Mouse (Mus musculus) heart, postnatal 0 days (tissue): ENCODE results near the gene Slc39a13. TPM values are rescaled to one million over a fixed set of nuclear protein-coding genes. Genes with fewer than 3 reads are reported as not detected.

ENCODE experiments used
- ATAC-seq: fragments of 200-750 bp; cut with Nextera tagmentation; 2 replicates; pipeline ENCODE4 v1.8.0; 2017; ENCODE audit warnings: low read depth, moderate number of reproducible peaks, moderate library complexity; ENCODE audit not compliant: insufficient read depth
- DNase-seq: peaks from one replicate; pipeline ENCODE4 v3.0.0-alpha.2; 2016; ENCODE audit warnings: low spot score
- H3K27ac ChIP-seq: fragments of 300-500 bp; sonication (generic); 2 replicates; pipeline ENCODE4 v1.5.1; 2014; ENCODE audit warnings: low read depth, mild to moderate bottlenecking
- H3K27me3 ChIP-seq: fragments of 300-500 bp; sonication (generic); 2 replicates; pipeline ENCODE4 v1.6.1; 2014; ENCODE audit warnings: low read length, mixed read lengths; ENCODE audit not compliant: control insufficient read depth, insufficient read depth
- H3K36me3 ChIP-seq: fragments of 300-500 bp; sonication (generic); replicated peaks from 2 replicates; pipeline ENCODE4 v1.6.1; 2014; ENCODE audit warnings: low read length, mixed read lengths; ENCODE audit not compliant: control insufficient read depth, insufficient read depth
- H3K4me1 ChIP-seq: fragments of 300-500 bp; sonication (generic); 2 replicates; pipeline ENCODE4 v1.6.1; 2014; ENCODE audit warnings: antibody characterized with exemption; ENCODE audit not compliant: control insufficient read depth, insufficient read depth
- H3K4me2 ChIP-seq: fragments of 300-500 bp; sonication (generic); 2 replicates; pipeline ENCODE4 v1.6.1; 2014; ENCODE audit warnings: low read depth, mild to moderate bottlenecking, low read length, moderate library complexity
- H3K4me3 ChIP-seq: fragments of 300-500 bp; sonication (generic); 2 replicates; pipeline ENCODE4 v1.5.1; 2014; ENCODE audit warnings: low read depth, low read length
- H3K9ac ChIP-seq: fragments of 300-500 bp; sonication (generic); replicated peaks from 2 replicates; pipeline ENCODE4 v1.6.1; 2014; ENCODE audit warnings: low read depth, low read length, mixed read lengths
- H3K9me3 ChIP-seq: fragments of 300-500 bp; sonication (generic); replicated peaks from 2 replicates; pipeline ENCODE4 v1.6.1; 2016; ENCODE audit warnings: low read length; ENCODE audit not compliant: control insufficient read depth
- CTCF ChIP-seq: IDR thresholded peaks from 2 replicates; pipeline ENCODE4 v1.5.1; 2016; ENCODE audit warnings: antibody characterized with exemption, control low read depth, low read depth
- EP300 ChIP-seq: IDR thresholded peaks from 2 replicates; pipeline ENCODE4 v1.6.1; 2016; ENCODE audit warnings: antibody characterized with exemption, low read depth
- WGBS: fragments of 180-500 bp; shearing (Covaris S2); extraction: QIAGEN DNeasy Blood & Tissue Kit; methylation state at CpG from one replicate; pipeline ENCODE4 v1.1.7; 2014; 5-methylcytosine and 5-hydroxymethylcytosine counted together
- polyA plus RNA-seq: library from polyadenylated mRNA; unstranded; fragments of >200 nt; fragmentation: Nextera tagmentation; extraction: Ambion mirVana; gene quantifications from 2 replicates; pipeline ENCODE4 v1.2.1, GENCODE M21; 2015
- total RNA-seq: library from RNA; depleted of rRNA; stranded (reverse); fragments of >200 nt; gene quantifications from 2 replicates; pipeline ENCODE4 v1.2.3, GENCODE M21; 2014; ENCODE audit warnings: low replicate concordance

Gene Slc39a13
- total and polyA plus RNA-seq, 2 experiments from 2014 or later = 37.9 to 105 TPM

- peak overlapping the region; percentile 60 for H3K4me3 ChIP-seq
- under 1% methylated on average over 21 of the region's 36 CpGs for WGBS
- H3K36me3 ChIP-seq = no peaks in the 10 kb centered on the region
- H3K9ac ChIP-seq = peak overlapping the region; percentile 69
- H3K27ac ChIP-seq = no peak overlapping the region
- TF ChIP-seq CTCF (no peak), EP300 (no peak)
- H3K4me1 ChIP-seq = no peaks in the 10 kb centered on the region
- peak; percentile 64 for ATAC-seq
- H3K9me3 ChIP-seq = no peaks in the 10 kb centered on the region
- no peaks in the 10 kb centered on the region for H3K27me3 ChIP-seq
- peak overlapping the region; percentile 97 for H3K4me2 ChIP-seq
- peak; percentile 20 for DNase-seq
Observed at GRCm38 (mm10) chr2:91078314-91079025, 8.3 kb upstream of the Slc39a13 start.

- Histone ChIP-seq H3K27ac (no peak overlapping the region), H3K36me3 (no peaks in the 10 kb centered on the region), H3K9ac (peak overlapping the region; percentile 69; the same call in 1 of the 2 replicates), H3K4me2 (peak overlapping the region; percentile 97), H3K9me3 (no peaks in the 10 kb centered on the region), H3K4me1 (no peaks in the 10 kb centered on the region), H3K27me3 (no peaks in the 10 kb centered on the region), H3K4me3 (peak overlapping the region; percentile 60)
- WGBS = 29% methylated on average over 12 of the region's 12 CpGs
- ATAC-seq (no peak), DNase-seq (no peak)
- no peak for TF ChIP-seq EP300
- TF ChIP-seq CTCF = no peak
Observed at GRCm38 (mm10) chr2:91077957-91078313, 7.7 kb upstream of the Slc39a13 start.

- Histone ChIP-seq H3K9me3 (no peaks in the 10 kb centered on the region), H3K9ac (no peak overlapping the region), H3K27ac (no peak overlapping the region), H3K36me3 (0 out of 2 replicates have a peak, but pooled peaks cover 4% of the 10 kb centered on the region), H3K4me3 (no peak overlapping the region), H3K4me2 (no peak overlapping the region), H3K27me3 (no peaks in the 10 kb centered on the region), H3K4me1 (peaks cover 20% of the 10 kb centered on the region)
- no peak for DNase-seq
- WGBS = 31% methylated on average over 1 of the region's 1 CpGs
- TF ChIP-seq EP300 (no peak), CTCF (no peak)
- no peak for ATAC-seq
Observed at GRCm38 (mm10) chr2:91072092-91072491, 1.9 kb upstream of the Slc39a13 start.

- WGBS = 86% methylated on average over 10 of the region's 10 CpGs
- Histone ChIP-seq H3K9me3 (no peaks in the 10 kb centered on the region), H3K36me3 (0 out of 2 replicates have a peak, but pooled peaks cover 4% of the 10 kb centered on the region), H3K4me1 (peaks cover 27% of the 10 kb centered on the region), H3K27ac (peak overlapping the region; percentile 94), H3K9ac (peak overlapping the region; percentile 81; the same call in 1 of the 2 replicates), H3K4me3 (peak overlapping the region; percentile 80; the same call in 1 of the 2 replicates), H3K27me3 (no peaks in the 10 kb centered on the region), H3K4me2 (peak overlapping the region; percentile 77)
- no peak for ATAC-seq
- no peak for DNase-seq
- TF ChIP-seq CTCF (no peak), EP300 (no peak)
Observed at GRCm38 (mm10) chr2:91071059-91071458, 842 bp upstream of the Slc39a13 start.

GRCm38 (mm10) chr2:91069306-91070000, 764 bp downstream of the Slc39a13 start:
- peaks cover 30% of the 10 kb centered on the region for H3K4me1 ChIP-seq
- peak overlapping the region; percentile 80 for H3K4me3 ChIP-seq
- TF ChIP-seq EP300 (no peak), CTCF (no peak)
- DNase-seq (peak; percentile 37), ATAC-seq (no peak)
- H3K36me3 ChIP-seq = 0 out of 2 replicates have a peak, but pooled peaks cover 10% of the 10 kb centered on the region
- H3K9ac ChIP-seq = peak overlapping the region; percentile 81
- H3K4me2 ChIP-seq = peak overlapping the region; percentile 77
- WGBS = 6% methylated on average over 14 of the region's 14 CpGs
- H3K27ac ChIP-seq = peak overlapping the region; percentile 94
- no peaks in the 10 kb centered on the region for H3K27me3 ChIP-seq
- H3K9me3 ChIP-seq = no peaks in the 10 kb centered on the region
